Comparison of ENCODE assay signal across 8 mouse cellular contexts in the genomic region with DNA sequence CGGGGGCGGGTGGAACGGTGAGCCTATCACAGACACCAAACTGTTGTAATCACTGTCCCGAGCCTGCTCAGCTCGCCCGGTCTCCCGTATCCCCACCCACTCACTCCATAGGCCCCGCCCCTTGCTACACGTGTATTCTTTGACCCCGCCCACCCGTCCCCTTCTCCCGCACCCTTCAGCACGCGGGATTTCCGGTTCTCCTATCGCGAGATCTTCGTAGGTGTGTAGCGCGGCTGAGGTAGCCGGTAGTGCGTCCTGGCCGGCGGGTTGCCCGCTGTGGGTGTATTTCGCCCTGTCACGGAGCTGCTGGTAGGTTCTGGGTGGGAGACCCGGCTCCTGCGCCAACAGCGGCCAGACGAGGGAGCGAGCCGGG. TPM values are rescaled to one million over a fixed set of nuclear protein-coding genes. Genes with fewer than 3 reads are reported as not detected.
DNase-seq lines count a peak whose midpoint lies in the region; ATAC-seq and TF ChIP-seq lines count a peak whose summit lies in the region.

A gene (plus strand): TSS at position 172 of the 373 bp plus-strand sequence.

- DNase-seq in brain, embryonic 14.5 days (ENCODE audit: low read depth) = peak; percentile 97
- peak; percentile 86 for DNase-seq in liver, adult 2 months (ENCODE audit: extremely low read depth, low read depth, low spot score)
- peak; percentile 98 for DNase-seq in splenic B cell, adult 2 months (ENCODE audit: low read depth, low spot score)

- TF ChIP-seq CTCF in C2C12 (IDR thresholded peaks at IDR 0.05; ENCODE audit: control insufficient read depth, insufficient read depth, insufficient read length) = no peak
- no peak for TF ChIP-seq CTCF in brain, embryonic 14.5 days (IDR thresholded peaks at IDR 0.05; ENCODE audit: borderline replicate concordance, extremely low read depth, insufficient read depth, insufficient read length)
- TF ChIP-seq CTCF in liver, adult 2 months (IDR thresholded peaks at IDR 0.05; ENCODE audit: low read depth, low read length) = no peak

- H3K9ac ChIP-seq in heart, embryonic 11.5 days (ENCODE audit: low read depth, low read length) = peak within 1 kb of the TSS; percentile 97
- peak within 1 kb of the TSS; percentile 96 for H3K9ac ChIP-seq in kidney, embryonic 16.5 days (replicated peaks; ENCODE audit: low read length)
- H3K9ac ChIP-seq in liver, adult 2 months (ENCODE audit: low read depth, low read length) = peak within 1 kb of the TSS; percentile 84

- peak; percentile 98 for ATAC-seq in heart, embryonic 11.5 days (replicated peaks; ENCODE audit: insufficient number of reproducible peaks, low FRiP score, low TSS enrichment)
- ATAC-seq in kidney, embryonic 16.5 days (ENCODE audit: low FRiP score, low TSS enrichment) = peak; percentile 97

- no peaks in the 10 kb centered on the region for H3K9me3 ChIP-seq in erythroblast, embryonic 14.5 days (ENCODE audit: control insufficient read depth, low read length)
- H3K9me3 ChIP-seq in heart, embryonic 11.5 days (replicated peaks; ENCODE audit: control insufficient read depth, low read length) = no peaks in the 10 kb centered on the region
- H3K9me3 ChIP-seq in kidney, embryonic 16.5 days (ENCODE audit: low read length) = no peaks in the 10 kb centered on the region

- TF ChIP-seq POLR2A in brain, embryonic 14.5 days (IDR thresholded peaks at IDR 0.05; ENCODE audit: borderline replicate concordance, extremely low read depth, insufficient read depth, insufficient read length, poor library complexity, severe bottlenecking) = peak; percentile 69; the same call in 1 of the 2 replicates
- peak; percentile 78 for TF ChIP-seq POLR2A in liver, adult 2 months (IDR thresholded peaks at IDR 0.05; ENCODE audit: extremely low read depth, insufficient read depth, low read length)
- peak; percentile 92 for TF ChIP-seq POLR2A in myocyte (IDR thresholded peaks at IDR 0.05; ENCODE audit: insufficient read length, low read depth)

- H3K4me1 ChIP-seq in erythroblast, embryonic 14.5 days (ENCODE audit: control insufficient read depth) = peaks cover 24% of the 10 kb centered on the region
- peaks cover 8% of the 10 kb centered on the region; the same call in 1 of the 2 replicates for H3K4me1 ChIP-seq in heart, embryonic 11.5 days (ENCODE audit: control insufficient read depth, insufficient read depth, low read length)
- peaks cover 17% of the 10 kb centered on the region for H3K4me1 ChIP-seq in kidney, embryonic 16.5 days (ENCODE audit: insufficient read depth, low read length)
- H3K4me1 ChIP-seq in liver, adult 2 months (ENCODE audit: control insufficient read depth, insufficient read depth, low read length) = peaks cover 12% of the 10 kb centered on the region

- H3ac ChIP-seq in C2C12 (ENCODE audit: control insufficient read depth, insufficient read length, low read depth) = peak within 1 kb of the TSS; percentile 86
- H3ac ChIP-seq in myocyte (ENCODE audit: control insufficient read depth, insufficient read length) = peak within 1 kb of the TSS; percentile 71

- peak within 1 kb of the TSS; percentile 89 for H3K4me3 ChIP-seq in C2C12 (ENCODE audit: insufficient read depth, poor library complexity, severe bottlenecking)
- H3K4me3 ChIP-seq in erythroblast, embryonic 14.5 days (replicated peaks) = peak within 1 kb of the TSS; percentile 96
- H3K4me3 ChIP-seq in heart, embryonic 11.5 days (ENCODE audit: low read depth, low read length) = peak within 1 kb of the TSS; percentile 66
- H3K4me3 ChIP-seq in kidney, embryonic 16.5 days (ENCODE audit: low read length) = peak within 1 kb of the TSS; percentile 94
- H3K4me3 ChIP-seq in liver, adult 2 months (ENCODE audit: insufficient read depth, low read depth, low read length) = peak within 1 kb of the TSS; percentile 77
- peak within 1 kb of the TSS; percentile 70 for H3K4me3 ChIP-seq in myocyte

- H3K79me3 ChIP-seq in C2C12 (ENCODE audit: low read depth) = peaks cover 46% of the 10 kb centered on the region

- no peaks in the 10 kb centered on the region for H3K27me3 ChIP-seq in C2C12 (ENCODE audit: control insufficient read depth, insufficient read depth, insufficient read length)
- H3K27me3 ChIP-seq in erythroblast, embryonic 14.5 days (ENCODE audit: control insufficient read depth) = no peaks in the 10 kb centered on the region
- H3K27me3 ChIP-seq in heart, embryonic 11.5 days (ENCODE audit: control insufficient read depth, insufficient read depth, low read length) = no peaks in the 10 kb centered on the region
- H3K27me3 ChIP-seq in kidney, embryonic 16.5 days (ENCODE audit: insufficient read depth, low read length) = no peaks in the 10 kb centered on the region
- no peaks in the 10 kb centered on the region for H3K27me3 ChIP-seq in liver, adult 2 months (ENCODE audit: control insufficient read depth, insufficient read depth, low read length)
- H3K27me3 ChIP-seq in myocyte (ENCODE audit: control insufficient read depth, insufficient read depth, insufficient read length) = no peaks in the 10 kb centered on the region
- no peaks in the 10 kb centered on the region for H3K27me3 ChIP-seq in splenic B cell, adult 2 months (ENCODE audit: control insufficient read depth, insufficient read depth, low read length, poor library complexity, severe bottlenecking)

- H3K4me2 ChIP-seq in heart, embryonic 11.5 days = peak within 1 kb of the TSS; percentile 82
- peak within 1 kb of the TSS; percentile 75 for H3K4me2 ChIP-seq in kidney, embryonic 16.5 days (replicated peaks; ENCODE audit: low read depth, low read length)
- peak within 1 kb of the TSS; percentile 88 for H3K4me2 ChIP-seq in myocyte (ENCODE audit: low read depth)

- H3K36me3 ChIP-seq in C2C12 (ENCODE audit: control insufficient read depth, insufficient read depth) = peaks cover 35% of the 10 kb centered on the region
- peaks cover 14% of the 10 kb centered on the region for H3K36me3 ChIP-seq in erythroblast, embryonic 14.5 days (ENCODE audit: control insufficient read depth)
- H3K36me3 ChIP-seq in heart, embryonic 11.5 days (ENCODE audit: control insufficient read depth, insufficient read depth, low read length) = no peaks in the 10 kb centered on the region; the same call in 1 of the 2 replicates
- no peaks in the 10 kb centered on the region for H3K36me3 ChIP-seq in kidney, embryonic 16.5 days (ENCODE audit: insufficient read depth, low read length)
- peaks cover 4% of the 10 kb centered on the region; the same call in 1 of the 2 replicates for H3K36me3 ChIP-seq in liver, adult 2 months (ENCODE audit: control insufficient read depth, insufficient read depth, low read length)
- peaks cover 1% of the 10 kb centered on the region for H3K36me3 ChIP-seq in myocyte (ENCODE audit: control insufficient read depth, insufficient read depth)
- H3K36me3 ChIP-seq in splenic B cell, adult 2 months (ENCODE audit: control insufficient read depth, insufficient read depth, low read length, poor library complexity, severe bottlenecking) = no peaks in the 10 kb centered on the region

- peak within 1 kb of the TSS; percentile 91 for H3K27ac ChIP-seq in heart, embryonic 11.5 days (ENCODE audit: low read depth, low read length)
- H3K27ac ChIP-seq in kidney, embryonic 16.5 days (ENCODE audit: low read length) = peak within 1 kb of the TSS; percentile 93
- peak within 1 kb of the TSS; percentile 80 for H3K27ac ChIP-seq in liver, adult 2 months (replicated peaks; ENCODE audit: insufficient read depth, low read depth, low read length)

- WGBS in heart, embryonic 11.5 days (ENCODE audit: insufficient replicate concordance) = 0% methylated on average over 33 of the region's 33 CpGs
- under 1% methylated on average over 33 of the region's 33 CpGs for WGBS in kidney, embryonic 16.5 days
- under 1% methylated on average over 33 of the region's 33 CpGs for WGBS in liver, adult 2 months

- peaks cover 50% of the 10 kb centered on the region for H3K79me2 ChIP-seq in C2C12 (ENCODE audit: control insufficient read depth, insufficient read depth)
- H3K79me2 ChIP-seq in liver, adult 2 months (ENCODE audit: control insufficient read depth, insufficient read depth, low read length) = peaks cover 6% of the 10 kb centered on the region; the same call in 1 of the 2 replicates
- H3K79me2 ChIP-seq in myocyte (ENCODE audit: control insufficient read depth, insufficient read depth) = peaks cover 48% of the 10 kb centered on the region

TF ChIP-seq in C2C12, 6 proteins besides CTCF, POLR2A, EP300 and RAD21:
- TF ChIP-seq MAX (IDR thresholded peaks at IDR 0.05) (peak; percentile 23), FOSL1 (IDR thresholded peaks at IDR 0.05; ENCODE audit: insufficient read depth, low read length, poor library complexity, severe bottlenecking) (no peak), MYOD1 (IDR thresholded peaks at IDR 0.05; ENCODE audit: control insufficient read depth, insufficient read length, low read depth) (no peak)

TF ChIP-seq in myocyte, 11 proteins besides CTCF, POLR2A, EP300 and RAD21:
- TF ChIP-seq REST (IDR thresholded peaks at IDR 0.05; ENCODE audit: insufficient read depth, insufficient read length) = no peak
- peak; percentile 89 for TF ChIP-seq POLR2AphosphoS2 (IDR thresholded peaks at IDR 0.05; ENCODE audit: insufficient read length, low read depth)

RNA-seq across cellular contexts. Expression of the gene that starts here (rescaled TPM):
- polyA plus RNA-seq in C2C12 (2012; fragmentation: generic; extraction: Trizol) (73.0 TPM), myocyte (2012; fragmentation: generic; extraction: Trizol) (60.2 TPM)
- polyA plus RNA-seq in brain, embryonic 14.5 days (2012; rRNA removed) = 35.4 and 37.0 TPM in 2 replicates
- 1.3 and 2.6 TPM in 2 replicates for polyA plus RNA-seq in erythroblast, embryonic 14.5 days (2012)
- 104 and 115 TPM in 2 replicates for polyA plus RNA-seq in heart, embryonic 11.5 days (2014; fragmentation: Nextera tagmentation; extraction: Ambion mirVana)
- 152 and 153 TPM in 2 replicates for polyA plus RNA-seq in kidney, embryonic 16.5 days (2015; fragmentation: Nextera tagmentation; extraction: Ambion mirVana)
- total RNA-seq in liver, adult 2 months (2014; rRNA removed) = 18.3 and 26.3 TPM in 2 replicates
- polyA plus RNA-seq in liver, adult 2 months (2012; rRNA removed) = 50.0 and 70.3 TPM in 2 replicates

Comparison
In these comparisons a context has a peak if more than half of its experiments do, and no peak if none do; other contexts are left out.
1. Peak in every context shown above with its lines: DNase-seq, ATAC-seq, H3K4me3 ChIP-seq and H3K27ac ChIP-seq.
2. RNA of the gene that starts here (polyA plus RNA-seq): 152 to 153 TPM in kidney, embryonic 16.5 days, 104 to 115 TPM in heart, embryonic 11.5 days, 73.0 TPM in C2C12 (single experiment), 50.0 to 70.3 TPM in liver, adult 2 months, 60.2 TPM in myocyte (single experiment) and 35.4 to 37.0 TPM in brain, embryonic 14.5 days; 1.3 to 2.6 TPM in erythroblast, embryonic 14.5 days; every median in the first group is over 10 times any median in the second.